Mouse (Mus musculus): ENCODE data around the gene Scaf4. TPM values are rescaled to one million over a fixed set of nuclear protein-coding genes. Genes with fewer than 3 reads are reported as not detected.

Scaf4 gene
- polyA plus RNA-seq, 1 experiment = 110 TPM

GRCm38 (mm10) chr16:90211767-90212166, 72.5 kb downstream of the Scaf4 start:
- no peak for TF ChIP-seq POLR2A (IDR thresholded peaks at IDR 0.05; ENCODE audit: control insufficient read depth, extremely low read depth, insufficient read depth, low read length, poor library complexity)
- TF ChIP-seq CTCF (IDR thresholded peaks at IDR 0.05; ENCODE audit: borderline replicate concordance, control insufficient read depth, extremely low read depth, insufficient read depth, low read length, poor library complexity) = no peak
- DNase-seq = no peak
- H3K36me3 ChIP-seq (ENCODE audit: control insufficient read depth, insufficient read depth, low read length) = no peaks in the 10 kb centered on the region
- no peak overlapping the region for H3K27ac ChIP-seq (ENCODE audit: control insufficient read depth, insufficient read depth, low read length)
- H3K27me3 ChIP-seq (ENCODE audit: control insufficient read depth, insufficient read depth, low read length) = no peaks in the 10 kb centered on the region
- H3K4me1 ChIP-seq (replicated peaks; ENCODE audit: control insufficient read depth, insufficient read depth, low read length) = no peaks in the 10 kb centered on the region
- 94% methylated on average over 8 of the region's 8 CpGs for WGBS
- H3K4me3 ChIP-seq (ENCODE audit: control insufficient read depth, insufficient read depth, low read length) = no peak overlapping the region

GRCm38 (mm10) chr16:90210717-90211116, 73.6 kb downstream of the Scaf4 start:
- TF ChIP-seq CTCF (IDR thresholded peaks at IDR 0.05; ENCODE audit: borderline replicate concordance, control insufficient read depth, extremely low read depth, insufficient read depth, low read length, poor library complexity) (no peak), POLR2A (IDR thresholded peaks at IDR 0.05; ENCODE audit: control insufficient read depth, extremely low read depth, insufficient read depth, low read length, poor library complexity) (no peak)
- Histone ChIP-seq H3K27me3 (ENCODE audit: control insufficient read depth, insufficient read depth, low read length) (no peaks in the 10 kb centered on the region), H3K27ac (ENCODE audit: control insufficient read depth, insufficient read depth, low read length) (no peak overlapping the region), H3K36me3 (ENCODE audit: control insufficient read depth, insufficient read depth, low read length) (no peaks in the 10 kb centered on the region), H3K4me1 (replicated peaks; ENCODE audit: control insufficient read depth, insufficient read depth, low read length) (no peaks in the 10 kb centered on the region), H3K4me3 (ENCODE audit: control insufficient read depth, insufficient read depth, low read length) (no peak overlapping the region)
- no peak for DNase-seq
- 89% methylated on average over 10 of the region's 10 CpGs for WGBS

GRCm38 (mm10) chr16:90208996-90209395, 75.3 kb downstream of the Scaf4 start:
- H3K4me1 ChIP-seq (replicated peaks; ENCODE audit: control insufficient read depth, insufficient read depth, low read length) = no peaks in the 10 kb centered on the region
- no peaks in the 10 kb centered on the region for H3K27me3 ChIP-seq (ENCODE audit: control insufficient read depth, insufficient read depth, low read length)
- TF ChIP-seq CTCF (IDR thresholded peaks at IDR 0.05; ENCODE audit: borderline replicate concordance, control insufficient read depth, extremely low read depth, insufficient read depth, low read length, poor library complexity) = no peak
- no peak for TF ChIP-seq POLR2A (IDR thresholded peaks at IDR 0.05; ENCODE audit: control insufficient read depth, extremely low read depth, insufficient read depth, low read length, poor library complexity)
- WGBS = 79% methylated on average over 3 of the region's 3 CpGs
- H3K36me3 ChIP-seq (ENCODE audit: control insufficient read depth, insufficient read depth, low read length) = no peaks in the 10 kb centered on the region
- DNase-seq = no peak
- H3K4me3 ChIP-seq (ENCODE audit: control insufficient read depth, insufficient read depth, low read length) = no peak overlapping the region
- no peak overlapping the region for H3K27ac ChIP-seq (ENCODE audit: control insufficient read depth, insufficient read depth, low read length)

- 100% methylated on average over 2 of the region's 2 CpGs for WGBS
- TF ChIP-seq POLR2A (IDR thresholded peaks at IDR 0.05; ENCODE audit: control insufficient read depth, extremely low read depth, insufficient read depth, low read length, poor library complexity) = no peak
- no peak for TF ChIP-seq CTCF (IDR thresholded peaks at IDR 0.05; ENCODE audit: borderline replicate concordance, control insufficient read depth, extremely low read depth, insufficient read depth, low read length, poor library complexity)
Observed at GRCm38 (mm10) chr16:90204868-90205267, 79.4 kb downstream of the Scaf4 start.

GRCm38 (mm10) chr16:90203226-90203962, 80.9 kb downstream of the Scaf4 start:
- H3K4me1 ChIP-seq (replicated peaks; ENCODE audit: control insufficient read depth, insufficient read depth, low read length) = peaks cover under 1% of the 10 kb centered on the region; the same call in 1 of the 2 replicates
- 90% methylated on average over 6 of the region's 6 CpGs for WGBS

More at GRCm38 (mm10) chr16:90204868-90205267, 79.4 kb downstream of the Scaf4 start:
- Histone ChIP-seq H3K27ac (ENCODE audit: control insufficient read depth, insufficient read depth, low read length) (no peak overlapping the region), H3K36me3 (ENCODE audit: control insufficient read depth, insufficient read depth, low read length) (no peaks in the 10 kb centered on the region), H3K27me3 (ENCODE audit: control insufficient read depth, insufficient read depth, low read length) (no peaks in the 10 kb centered on the region), H3K4me1 (replicated peaks; ENCODE audit: control insufficient read depth, insufficient read depth, low read length) (no peaks in the 10 kb centered on the region), H3K4me3 (ENCODE audit: control insufficient read depth, insufficient read depth, low read length) (no peak overlapping the region)
- DNase-seq = no peak

GRCm38 (mm10) chr16:90202140-90202539, 82.2 kb downstream of the Scaf4 start:
- 93% methylated on average over 19 of the region's 19 CpGs for WGBS
- DNase-seq = no peak
- H3K27me3 ChIP-seq (ENCODE audit: control insufficient read depth, insufficient read depth, low read length) = no peaks in the 10 kb centered on the region
- no peak overlapping the region for H3K4me3 ChIP-seq (ENCODE audit: control insufficient read depth, insufficient read depth, low read length)
- H3K4me1 ChIP-seq (replicated peaks; ENCODE audit: control insufficient read depth, insufficient read depth, low read length) = peaks cover 9% of the 10 kb centered on the region
- H3K36me3 ChIP-seq (ENCODE audit: control insufficient read depth, insufficient read depth, low read length) = no peaks in the 10 kb centered on the region
- TF ChIP-seq CTCF (IDR thresholded peaks at IDR 0.05; ENCODE audit: borderline replicate concordance, control insufficient read depth, extremely low read depth, insufficient read depth, low read length, poor library complexity) (no peak), POLR2A (IDR thresholded peaks at IDR 0.05; ENCODE audit: control insufficient read depth, extremely low read depth, insufficient read depth, low read length, poor library complexity) (no peak)
- no peak overlapping the region for H3K27ac ChIP-seq (ENCODE audit: control insufficient read depth, insufficient read depth, low read length)

More at GRCm38 (mm10) chr16:90203226-90203962, 80.9 kb downstream of the Scaf4 start:
- no peaks in the 10 kb centered on the region for H3K27me3 ChIP-seq (ENCODE audit: control insufficient read depth, insufficient read depth, low read length)
- TF ChIP-seq POLR2A (IDR thresholded peaks at IDR 0.05; ENCODE audit: control insufficient read depth, extremely low read depth, insufficient read depth, low read length, poor library complexity) (no peak), CTCF (IDR thresholded peaks at IDR 0.05; ENCODE audit: borderline replicate concordance, control insufficient read depth, extremely low read depth, insufficient read depth, low read length, poor library complexity) (no peak)
- H3K27ac ChIP-seq (ENCODE audit: control insufficient read depth, insufficient read depth, low read length) = no peak overlapping the region
- DNase-seq = no peak
- no peak overlapping the region for H3K4me3 ChIP-seq (ENCODE audit: control insufficient read depth, insufficient read depth, low read length)
- H3K36me3 ChIP-seq (ENCODE audit: control insufficient read depth, insufficient read depth, low read length) = no peaks in the 10 kb centered on the region
